Mouse (Mus musculus) neural tube, embryonic 14.5 days (tissue): ENCODE data around the gene Entpd1. TPM values are rescaled to one million over a fixed set of nuclear protein-coding genes. Genes with fewer than 3 reads are reported as not detected.

Experiments
- ATAC-seq: fragments of 200-750 bp; cut with Nextera tagmentation; 2 replicates; pipeline ENCODE4 v1.8.0; 2017; ENCODE audit warnings: low read depth, mild to moderate bottlenecking, moderate TSS enrichment, moderate library complexity
- H3K27ac ChIP-seq: fragments of 300-500 bp; sonication (generic); 2 replicates; pipeline ENCODE4 v1.5.1; 2014; ENCODE audit warnings: low read depth, mild to moderate bottlenecking, control low read depth, low read length, moderate library complexity, mixed read lengths
- H3K27me3 ChIP-seq: fragments of 300-500 bp; sonication (generic); 2 replicates; pipeline ENCODE4 v1.6.1; 2014; ENCODE audit warnings: low read length; ENCODE audit not compliant: control insufficient read depth, insufficient read depth
- H3K36me3 ChIP-seq: fragments of 300-500 bp; sonication (generic); 2 replicates; pipeline ENCODE4 v1.6.1; 2014; ENCODE audit warnings: low read length, mixed read lengths; ENCODE audit not compliant: control insufficient read depth, insufficient read depth
- H3K4me1 ChIP-seq: fragments of 300-500 bp; sonication (generic); 2 replicates; pipeline ENCODE4 v1.6.1; 2014; ENCODE audit warnings: low read length; ENCODE audit not compliant: control insufficient read depth, insufficient read depth
- H3K4me2 ChIP-seq: fragments of 300-500 bp; sonication (generic); 2 replicates; pipeline ENCODE4 v1.6.1; 2014; ENCODE audit warnings: mild to moderate bottlenecking, low read depth, low read length, control low read depth
- H3K4me3 ChIP-seq: fragments of 300-500 bp; sonication (generic); 2 replicates; pipeline ENCODE4 v1.5.1; 2014; ENCODE audit warnings: low read depth, low read length, control low read depth, mixed read lengths
- H3K9ac ChIP-seq: fragments of 300-500 bp; sonication (generic); replicated peaks from 2 replicates; pipeline ENCODE4 v1.6.1; 2014; ENCODE audit warnings: low read depth, mild to moderate bottlenecking, control low read depth, low read length, mixed read lengths
- H3K9me3 ChIP-seq: fragments of 300-500 bp; sonication (generic); 2 replicates; pipeline ENCODE4 v1.6.1; 2016; ENCODE audit warnings: low read length; ENCODE audit not compliant: control insufficient read depth
- WGBS: fragments of 180-500 bp; shearing (Covaris S2); extraction: QIAGEN DNeasy Blood & Tissue Kit; methylation state at CpG from one replicate; pipeline ENCODE4 v1.1.7; 2014; 5-methylcytosine and 5-hydroxymethylcytosine counted together
- polyA plus RNA-seq: library from polyadenylated mRNA; unstranded; fragments of >200 nt; fragmentation: Nextera tagmentation; extraction: Ambion mirVana; gene quantifications from 2 replicates; pipeline ENCODE4 v1.2.1, GENCODE M21; 2014

Entpd1 gene
- polyA plus RNA-seq, 1 experiment from 2014 or later = 7.2 TPM

DNA sequence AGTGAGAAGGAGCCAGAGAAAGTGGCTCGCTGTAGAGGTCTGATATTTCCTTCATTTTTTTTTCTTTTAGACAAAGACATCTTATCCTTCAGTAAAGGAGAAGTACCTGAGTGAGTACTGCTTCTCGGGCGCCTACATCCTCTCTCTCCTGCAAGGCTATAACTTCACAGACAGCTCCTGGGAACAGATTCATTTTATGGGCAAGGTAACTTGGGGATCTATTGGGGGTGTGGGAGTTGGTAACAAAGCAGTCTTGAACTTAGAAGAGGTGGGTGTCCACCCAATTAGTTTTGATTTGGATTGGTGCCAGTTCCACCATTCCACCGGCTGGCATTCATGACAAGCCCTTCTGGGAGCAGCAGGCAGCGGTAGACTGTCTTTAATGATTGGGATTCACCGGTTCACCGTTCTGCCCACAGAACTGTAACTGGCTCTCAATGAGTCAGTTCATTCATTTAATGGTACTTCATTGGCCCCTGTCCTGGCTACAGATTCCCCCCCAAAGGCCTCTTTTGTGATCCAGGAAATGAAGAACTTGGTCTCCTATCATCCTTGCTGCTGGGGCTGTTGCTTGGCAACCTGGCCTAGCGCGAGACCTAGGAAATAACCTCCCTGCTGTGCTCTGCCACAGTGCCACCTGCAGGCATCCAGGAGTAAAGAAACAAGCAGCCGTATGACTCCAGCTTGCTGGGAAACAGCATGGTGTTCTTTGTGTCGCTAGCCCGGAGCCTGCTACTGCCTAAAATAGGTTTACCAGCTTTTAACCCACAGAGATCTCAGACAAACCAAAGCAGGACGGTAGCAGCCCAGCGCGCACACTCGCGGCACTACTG, 124.7 kb downstream of the Entpd1 start:
- Histone ChIP-seq H3K27ac (peak overlapping the region; percentile 85), H3K4me2 (peak overlapping the region; percentile 44), H3K36me3 (no peaks in the 10 kb centered on the region), H3K27me3 (no peaks in the 10 kb centered on the region), H3K9me3 (no peaks in the 10 kb centered on the region), H3K4me1 (peaks cover 12% of the 10 kb centered on the region; the same call in 1 of the 2 replicates), H3K4me3 (peak overlapping the region; percentile 10; the same call in 1 of the 2 replicates), H3K9ac (peak overlapping the region; percentile 55; the same call in 1 of the 2 replicates)
- WGBS = 16% methylated on average over 17 of the region's 17 CpGs
- peak; percentile 96 for ATAC-seq

DNA sequence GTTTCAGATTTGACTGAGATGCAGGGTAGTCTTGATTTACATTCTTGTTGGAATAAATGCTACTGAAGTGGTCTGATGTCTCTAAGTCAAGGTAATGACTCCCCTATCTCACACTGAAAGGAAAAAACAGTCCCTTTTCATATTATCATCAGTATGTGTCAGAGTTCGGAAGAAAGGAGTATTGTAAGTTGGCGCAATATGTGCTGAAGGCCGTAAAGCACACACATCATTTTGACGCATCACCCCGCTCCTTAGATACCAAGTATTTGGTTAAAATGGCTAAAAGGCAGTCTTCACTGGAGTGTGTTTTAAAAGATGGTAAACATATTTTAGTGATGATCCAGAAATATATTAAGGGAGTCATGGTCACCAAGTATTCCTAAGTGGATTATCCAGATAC, 125.4 kb downstream of the Entpd1 start:
- Histone ChIP-seq H3K27me3 (no peaks in the 10 kb centered on the region), H3K36me3 (no peaks in the 10 kb centered on the region), H3K9me3 (no peaks in the 10 kb centered on the region), H3K4me1 (peaks cover 12% of the 10 kb centered on the region; the same call in 1 of the 2 replicates), H3K4me3 (peak overlapping the region; percentile 10; the same call in 1 of the 2 replicates), H3K9ac (peak overlapping the region; percentile 55; the same call in 1 of the 2 replicates), H3K27ac (peak overlapping the region; percentile 85), H3K4me2 (peak overlapping the region; percentile 44)
- peak; percentile 29; the same call in 1 of the 2 replicates for ATAC-seq
- WGBS = 57% methylated on average over 5 of the region's 5 CpGs

DNA sequence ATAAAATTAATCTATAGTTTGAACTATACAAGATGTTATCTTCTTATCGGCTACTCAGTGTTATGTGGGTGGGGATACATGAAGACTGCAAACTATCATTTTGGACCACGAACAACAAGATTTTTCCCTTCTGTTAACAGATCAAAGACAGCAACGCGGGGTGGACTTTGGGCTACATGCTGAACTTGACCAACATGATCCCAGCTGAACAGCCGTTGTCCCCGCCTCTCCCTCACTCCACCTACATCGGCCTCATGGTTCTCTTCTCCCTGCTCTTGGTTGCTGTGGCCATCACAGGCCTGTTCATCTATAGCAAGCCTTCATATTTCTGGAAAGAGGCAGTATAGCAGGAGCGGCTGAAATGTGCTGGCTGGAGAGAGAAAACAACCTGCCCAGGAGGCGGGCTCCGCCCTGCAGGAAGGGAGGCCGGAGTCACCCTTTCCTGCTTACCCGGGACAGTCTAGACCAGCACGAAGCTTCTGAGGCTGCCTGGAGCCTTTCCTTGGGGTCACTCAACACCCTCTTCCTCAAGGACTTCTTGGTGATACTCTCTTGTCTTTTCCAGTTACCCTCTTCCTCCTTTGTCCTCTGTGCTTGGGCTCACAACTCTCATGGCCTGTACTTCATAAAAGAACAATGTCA, 126.6 kb downstream of the Entpd1 start:
- ATAC-seq = no peak
- WGBS = 92% methylated on average over 13 of the region's 13 CpGs
- Histone ChIP-seq H3K4me2 (no peak overlapping the region), H3K36me3 (no peaks in the 10 kb centered on the region), H3K9ac (no peak overlapping the region), H3K4me1 (peaks cover 12% of the 10 kb centered on the region; the same call in 1 of the 2 replicates), H3K4me3 (no peak overlapping the region), H3K27ac (no peak overlapping the region), H3K9me3 (no peaks in the 10 kb centered on the region), H3K27me3 (no peaks in the 10 kb centered on the region)

DNA sequence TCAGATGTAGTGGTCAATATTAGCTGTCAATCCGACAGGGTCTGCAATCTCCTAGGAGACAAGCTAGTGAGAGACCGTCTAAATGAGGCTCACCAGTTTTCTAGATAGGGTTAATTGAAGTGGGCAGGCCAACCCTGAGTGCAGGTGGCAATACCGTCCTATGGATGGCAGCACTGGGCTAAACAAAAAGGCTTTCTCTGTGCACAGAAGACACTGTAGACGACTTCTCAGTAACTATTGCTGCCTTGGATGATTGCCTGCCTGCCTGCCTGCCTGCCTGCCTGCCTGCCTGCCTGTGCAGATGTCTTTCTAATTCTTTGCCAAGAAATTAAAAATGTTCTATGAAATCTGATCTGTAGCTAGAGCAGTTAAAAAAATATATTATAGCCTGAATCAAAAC, 134.4 kb downstream of the Entpd1 start:
- Histone ChIP-seq H3K4me1 (no peaks in the 10 kb centered on the region), H3K9me3 (no peaks in the 10 kb centered on the region), H3K4me3 (no peak overlapping the region), H3K27me3 (no peaks in the 10 kb centered on the region), H3K9ac (no peak overlapping the region), H3K36me3 (no peaks in the 10 kb centered on the region), H3K27ac (no peak overlapping the region), H3K4me2 (no peak overlapping the region)
- 55% methylated on average over 4 of the region's 4 CpGs for WGBS
- ATAC-seq = no peak

DNA sequence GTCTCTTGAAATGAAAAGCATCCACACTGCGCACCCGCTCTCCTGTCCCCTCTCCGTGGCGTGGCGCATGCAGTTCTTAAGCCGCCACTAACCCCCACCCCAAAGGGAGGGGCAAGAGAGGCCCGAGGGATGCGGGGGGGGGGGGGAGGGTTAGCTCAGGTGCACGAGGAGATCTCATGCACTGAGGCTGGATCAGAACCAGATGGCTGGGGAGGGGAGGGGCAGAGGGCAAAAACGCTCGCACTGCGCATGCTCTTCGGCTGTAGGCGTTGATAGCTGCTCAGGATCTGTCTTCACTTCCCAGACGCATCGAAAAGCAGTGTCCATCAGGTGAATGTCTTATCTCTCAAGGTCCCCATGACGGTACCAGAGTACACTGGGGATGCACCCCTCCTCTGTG, 136.4 kb downstream of the Entpd1 start, which contains the start of gene Cc2d2b:
Gene Cc2d2b (plus strand): TSS at position 195 of the 400 bp plus-strand sequence.
- Histone ChIP-seq H3K4me2 (no peak within 1 kb of the TSS), H3K4me1 (no peaks in the 10 kb centered on the region), H3K4me3 (no peak within 1 kb of the TSS), H3K36me3 (no peaks in the 10 kb centered on the region), H3K27ac (no peak within 1 kb of the TSS), H3K9me3 (no peaks in the 10 kb centered on the region), H3K27me3 (no peaks in the 10 kb centered on the region), H3K9ac (no peak within 1 kb of the TSS)
- no peak for ATAC-seq
- WGBS = 73% methylated on average over 17 of the region's 17 CpGs

DNA sequence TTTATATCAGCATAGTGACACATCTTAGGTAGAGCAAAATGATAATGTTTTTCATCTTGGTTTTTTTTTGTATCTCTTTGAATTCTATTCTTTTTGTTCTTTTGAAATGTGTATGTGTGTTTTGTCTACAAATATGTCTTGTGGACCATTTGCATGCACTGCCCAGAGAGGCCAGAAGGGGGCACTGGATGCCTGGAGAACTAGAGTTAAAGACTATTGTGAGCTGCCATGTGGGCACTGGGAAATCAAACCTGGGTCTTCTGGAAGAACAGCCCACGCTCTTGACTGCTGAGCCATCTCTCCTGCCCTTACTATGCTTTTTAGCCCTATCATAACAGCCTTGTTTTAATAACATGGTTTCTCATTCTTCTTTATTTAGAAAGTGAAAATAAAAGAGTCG, 142.1 kb downstream of the Entpd1 start:
- no peaks in the 10 kb centered on the region for H3K27me3 ChIP-seq
- no peaks in the 10 kb centered on the region for H3K9me3 ChIP-seq
- no peak overlapping the region for H3K4me3 ChIP-seq
- no peak overlapping the region for H3K9ac ChIP-seq
- 74% methylated on average over 2 of the region's 2 CpGs for WGBS
- no peaks in the 10 kb centered on the region for H3K4me1 ChIP-seq
- no peak overlapping the region for H3K4me2 ChIP-seq
- no peaks in the 10 kb centered on the region for H3K36me3 ChIP-seq
- H3K27ac ChIP-seq = no peak overlapping the region
- ATAC-seq = no peak

DNA sequence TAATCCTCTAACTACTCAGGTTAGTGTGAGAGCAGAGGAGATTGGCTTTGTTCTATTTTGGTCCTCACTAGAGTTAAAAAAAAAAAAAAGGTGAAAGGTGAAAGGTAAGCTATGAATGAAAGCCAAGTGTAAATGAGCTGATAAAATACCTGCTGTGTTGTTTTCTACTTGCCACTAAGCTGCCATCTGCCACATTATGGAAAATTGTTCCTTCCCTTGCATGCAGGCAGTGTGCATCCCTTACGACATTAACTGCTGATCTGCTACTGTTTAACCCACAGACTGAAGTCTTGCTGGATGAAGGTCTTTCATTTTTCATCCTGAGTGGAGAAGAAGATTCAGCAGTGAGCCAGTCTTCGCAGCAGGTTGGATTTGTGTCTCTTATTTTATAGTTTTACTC, 147.9 kb downstream of the Entpd1 start:
- Histone ChIP-seq H3K9me3 (no peaks in the 10 kb centered on the region), H3K27me3 (no peaks in the 10 kb centered on the region), H3K4me3 (no peak overlapping the region), H3K27ac (no peak overlapping the region), H3K36me3 (no peaks in the 10 kb centered on the region), H3K4me1 (no peaks in the 10 kb centered on the region), H3K4me2 (no peak overlapping the region), H3K9ac (no peak overlapping the region)
- 75% methylated on average over 2 of the region's 2 CpGs for WGBS
- no peak for ATAC-seq

DNA sequence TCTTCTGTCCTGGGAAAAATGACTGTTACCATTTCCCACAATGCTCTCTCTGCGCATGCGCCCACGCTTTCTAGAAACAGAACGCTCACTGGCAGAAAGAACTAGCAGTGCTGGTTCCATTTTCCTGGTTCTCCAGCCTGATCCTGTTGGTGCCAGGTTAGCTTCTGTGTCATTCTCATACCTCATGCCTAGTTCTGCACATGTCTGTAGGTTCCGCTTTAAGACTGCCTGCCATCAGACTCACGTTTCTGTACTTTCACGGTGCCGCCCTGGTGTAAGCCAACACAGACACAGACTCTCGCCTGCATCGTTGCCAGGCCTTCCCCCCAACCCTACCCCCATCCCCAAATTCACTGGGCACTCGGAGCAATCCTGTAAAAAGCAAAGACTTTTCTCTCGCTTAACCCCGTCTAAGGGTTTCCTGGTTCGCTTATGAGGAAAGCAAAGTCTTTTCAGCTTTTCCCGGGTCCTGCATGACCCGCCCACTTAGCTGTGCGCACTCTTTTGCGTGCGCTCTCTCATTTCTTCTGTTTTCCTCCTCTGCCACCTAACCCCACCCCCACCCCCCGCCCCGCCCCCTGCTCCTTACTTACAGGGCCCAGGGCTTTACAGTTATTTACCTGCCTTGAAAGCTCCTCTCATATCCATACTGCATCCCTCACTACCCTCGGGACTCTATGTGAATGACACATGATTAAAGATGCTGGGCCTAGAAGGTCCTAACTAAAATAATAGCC, 150.0 kb downstream of the Entpd1 start:
- Histone ChIP-seq H3K36me3 (no peaks in the 10 kb centered on the region), H3K27ac (no peak overlapping the region), H3K4me1 (no peaks in the 10 kb centered on the region), H3K4me3 (no peak overlapping the region), H3K27me3 (no peaks in the 10 kb centered on the region), H3K9me3 (no peaks in the 10 kb centered on the region), H3K9ac (no peak overlapping the region), H3K4me2 (peak overlapping the region; percentile 33)
- ATAC-seq = peak; percentile 38; the same call in 1 of the 2 replicates
- 40% methylated on average over 22 of the region's 22 CpGs for WGBS
